Mouse (Mus musculus) gastrocnemius, postnatal 25 days (tissue): ENCODE measurements around the gene Smarca2. TPM values are rescaled to one million over a fixed set of nuclear protein-coding genes. Genes with fewer than 3 reads are reported as not detected.

ENCODE experiments used
- DNase-seq: peaks from one replicate; pipeline ENCODE4 v3.0.0; 2022
- long read RNA-seq, 2 experiments: library from polyadenylated mRNA; stranded (forward); transcript quantifications; one replicate each; pipeline ENCODE4 v2.0.0; 2021
- total RNA-seq, 2 experiments: library from RNA; stranded (reverse); gene quantifications; 1 replicate in 1 of 2; 2 replicates in 1 of 2; pipeline ENCODE4 v1.2.3; 2021

Smarca2 gene
- 10 to 100 TPM; 38.4 to 40.9 TPM for total RNA-seq
- long read RNA-seq, experiment 1, partial matches to known transcripts = 0 of 15 reads
- long read RNA-seq, experiment 1, other reads (novel, unspliced or antisense) = 15 of 15 reads
- long read RNA-seq, experiment 2, partial matches to known transcripts = 8 of 15 reads
- long read RNA-seq, experiment 2, other reads (novel, unspliced or antisense) = 6 of 15 reads

DNA sequence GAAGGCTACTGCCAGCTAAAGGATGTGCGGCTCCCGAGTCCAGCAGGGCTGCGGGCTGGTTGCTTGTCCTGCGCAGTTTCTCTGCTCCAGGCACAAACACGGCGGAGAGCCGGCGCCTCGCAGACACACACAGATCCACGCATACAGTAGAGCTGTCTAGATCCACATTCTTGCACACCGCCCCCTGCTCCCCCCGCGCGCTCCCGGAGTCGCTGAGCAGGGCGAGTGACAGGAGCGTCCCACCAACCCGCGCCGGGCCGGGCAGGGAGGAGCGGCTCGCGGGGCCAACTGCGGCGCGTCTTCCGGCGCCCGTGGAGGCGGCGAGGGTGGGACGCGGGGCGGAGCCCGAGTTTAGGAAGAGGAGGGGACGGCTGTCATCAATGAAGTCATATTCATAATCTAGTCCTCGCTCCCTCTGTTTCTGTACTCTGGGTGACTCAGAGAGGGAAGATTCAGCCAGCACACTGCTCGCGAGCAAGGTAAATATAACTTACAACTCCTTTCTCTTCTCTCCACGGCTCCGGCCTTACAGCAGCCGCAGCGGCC, at the start of gene Smarca2:
TSS of gene Smarca2 (plus strand) at position 296 of the 546 bp plus-strand sequence.
- DNase-seq = peak; percentile 99

DNA sequence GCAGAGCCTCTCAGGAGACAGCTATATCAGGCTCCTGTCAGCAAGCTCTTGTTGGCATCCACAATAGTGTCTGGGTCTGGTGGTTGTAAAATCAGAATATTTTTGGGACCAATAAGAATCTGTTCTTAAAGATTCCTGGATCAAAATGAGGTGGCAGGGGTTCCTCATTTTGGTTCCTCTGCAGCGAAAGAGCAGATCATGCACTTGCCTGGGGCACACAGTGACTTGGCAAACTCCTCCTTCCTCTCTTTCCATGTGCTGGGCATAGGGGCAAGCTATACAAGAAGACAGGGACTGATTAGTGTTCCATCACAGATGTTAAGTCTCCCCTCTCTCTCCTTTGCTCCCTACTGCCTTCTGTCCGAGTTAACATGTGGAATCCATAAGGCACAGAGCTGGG, 40.0 kb upstream of the Smarca2 start:
- DNase-seq = no peak

DNA sequence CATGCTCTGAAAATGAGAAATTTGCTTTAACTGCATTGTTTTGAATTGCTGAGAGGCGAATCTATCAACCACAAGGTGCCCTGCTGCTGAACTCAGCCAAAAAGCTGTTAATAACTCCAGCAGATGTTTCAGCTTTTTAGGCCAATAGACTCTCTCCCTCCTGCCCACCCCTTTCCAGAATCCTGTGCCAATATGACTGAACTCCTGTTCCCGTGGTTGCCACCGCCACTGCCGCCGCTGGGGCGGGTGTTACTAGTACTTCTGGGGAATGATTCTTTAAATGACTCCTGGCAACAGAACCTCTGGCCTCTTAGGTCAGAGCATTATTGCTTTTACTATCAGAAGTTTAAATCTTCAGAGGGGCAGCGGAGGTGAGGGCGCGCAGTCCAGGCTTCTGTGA, 38.7 kb upstream of the Smarca2 start:
- peak; percentile 24 for DNase-seq

DNA sequence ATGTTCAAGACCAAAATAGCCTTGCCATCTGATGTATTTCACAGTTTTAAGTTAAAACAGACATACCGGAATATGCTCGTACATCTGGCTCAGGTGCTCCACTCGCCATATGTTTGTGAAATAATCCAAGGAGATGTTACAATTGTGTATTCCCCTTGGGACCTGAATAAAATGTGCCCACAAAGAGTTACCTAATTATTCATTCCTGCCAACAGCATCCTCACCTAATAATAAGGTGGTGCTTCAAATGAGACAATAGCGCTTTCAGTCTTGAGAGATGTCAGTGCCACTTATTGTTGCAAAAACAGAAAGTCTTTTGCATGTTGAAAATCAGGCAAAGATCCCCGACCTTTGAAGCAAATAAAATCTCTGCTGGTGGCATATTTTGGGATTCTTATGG, 36.6 kb upstream of the Smarca2 start:
- no peak for DNase-seq

DNA sequence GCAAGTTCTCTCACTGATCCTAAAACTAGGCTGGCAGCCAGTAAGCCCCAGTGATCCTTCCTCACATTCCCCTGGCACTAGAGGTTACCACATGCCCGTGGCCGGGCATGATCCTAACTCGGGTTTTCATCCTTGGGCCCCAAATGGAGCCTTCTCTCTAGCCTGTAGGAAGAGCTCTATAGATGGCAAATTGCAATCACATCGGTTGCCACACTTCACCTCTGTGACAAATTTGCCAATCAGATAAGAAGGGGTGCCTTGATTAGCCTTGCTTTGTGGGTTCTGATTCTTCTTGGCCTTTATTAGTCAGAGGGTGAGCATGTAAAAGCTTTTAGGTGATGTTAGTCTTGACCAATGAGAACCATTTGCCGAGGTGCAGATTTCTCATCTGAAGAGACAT, 35.9 kb upstream of the Smarca2 start:
- no peak for DNase-seq

DNA sequence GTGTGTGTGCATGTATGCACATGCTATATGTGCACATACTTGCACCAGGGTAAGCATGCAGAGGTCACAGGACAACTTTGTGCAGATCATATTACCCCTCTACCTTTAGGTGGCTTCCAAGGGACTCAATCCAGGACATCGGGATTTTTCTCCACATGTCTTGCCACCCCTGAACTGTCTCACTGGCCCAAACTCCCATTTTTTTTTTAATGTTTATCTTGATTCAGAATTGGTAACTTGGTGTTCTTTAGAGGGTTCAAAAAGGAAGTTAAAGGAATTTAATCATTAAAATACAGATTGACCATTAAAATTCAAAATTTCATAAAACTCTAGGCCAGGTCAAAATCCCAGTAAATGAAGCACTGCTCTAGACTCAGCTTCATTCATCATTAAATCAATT, 35.4 kb upstream of the Smarca2 start:
- DNase-seq = no peak

DNA sequence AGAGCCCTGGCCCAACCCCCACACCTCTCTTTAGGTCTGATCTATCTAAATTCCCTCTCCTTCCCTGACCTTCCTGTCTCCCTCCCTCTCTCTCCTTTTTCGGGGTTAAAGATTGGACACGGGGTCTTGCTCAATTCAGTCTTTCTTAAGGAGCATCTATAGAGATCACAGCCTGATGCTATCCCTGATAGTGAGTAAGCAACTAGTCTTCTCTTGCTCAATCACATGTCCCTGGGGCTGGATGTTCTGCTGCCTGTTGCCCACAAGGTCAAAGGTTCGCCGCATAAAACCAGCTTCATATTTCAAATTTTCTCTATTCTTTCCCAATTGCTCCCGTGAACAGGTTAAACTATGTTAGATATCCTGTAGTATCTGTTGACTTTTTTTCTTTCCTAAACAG, 25.2 kb upstream of the Smarca2 start:
- DNase-seq = no peak

DNA sequence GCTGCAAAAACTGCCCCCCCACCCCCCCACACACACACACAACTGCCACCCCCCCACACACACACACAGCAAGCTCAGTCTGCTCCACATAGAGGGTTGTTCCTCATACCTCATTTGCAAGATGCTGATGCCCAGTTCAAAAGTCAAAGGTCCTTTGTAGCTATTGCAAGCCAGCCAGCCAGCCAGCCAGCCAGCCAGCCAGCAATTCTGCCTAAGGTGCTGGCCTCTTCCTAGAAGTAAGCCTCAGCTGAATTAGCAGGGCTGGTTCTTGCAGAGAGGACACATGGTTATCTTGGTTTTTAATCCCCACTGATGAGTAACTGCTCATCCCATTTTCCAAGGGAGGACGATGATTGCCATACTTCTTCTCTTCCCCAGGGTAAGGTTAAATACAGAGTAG, 24.8 kb upstream of the Smarca2 start:
- DNase-seq = no peak

DNA sequence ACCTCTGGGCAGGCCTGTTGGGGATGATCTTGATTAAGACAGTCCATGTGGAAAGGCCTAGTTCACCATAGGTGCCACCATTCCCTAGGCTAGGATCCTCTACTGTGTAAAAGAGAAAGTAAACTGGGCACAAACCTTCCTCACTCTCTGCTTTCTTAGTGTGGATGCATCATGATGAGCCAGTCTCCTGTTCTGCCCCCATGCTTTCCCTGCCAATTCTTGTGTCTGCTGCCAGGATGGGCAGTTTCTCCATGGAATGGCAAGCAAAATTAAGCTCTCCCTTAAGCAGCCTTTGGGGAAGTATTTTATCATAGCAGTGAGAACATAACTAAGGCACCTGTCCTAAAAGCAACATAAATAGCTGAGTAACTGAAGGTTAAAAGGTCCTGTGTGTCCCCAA, 10.2 kb upstream of the Smarca2 start:
- DNase-seq = no peak

DNA sequence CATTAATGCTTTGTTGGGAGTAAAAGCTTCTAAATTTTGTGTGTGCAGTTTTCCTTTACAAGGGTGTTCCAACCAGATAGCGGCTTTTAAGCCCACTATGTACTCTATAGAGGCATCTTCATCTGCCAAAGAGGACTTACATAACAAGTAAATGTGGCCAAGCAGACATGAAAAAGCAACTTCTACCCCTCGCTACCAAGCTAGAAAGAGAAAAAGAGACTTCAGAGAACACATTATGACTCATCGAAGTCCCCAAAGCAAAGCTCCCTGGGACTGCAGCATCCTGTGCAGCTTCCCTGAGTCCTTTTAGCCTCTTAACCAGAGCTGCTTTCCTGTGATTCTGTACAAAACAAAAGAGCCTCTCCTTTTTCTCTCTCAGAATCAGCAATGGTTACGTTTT, 3.4 kb upstream of the Smarca2 start:
- no peak for DNase-seq

DNA sequence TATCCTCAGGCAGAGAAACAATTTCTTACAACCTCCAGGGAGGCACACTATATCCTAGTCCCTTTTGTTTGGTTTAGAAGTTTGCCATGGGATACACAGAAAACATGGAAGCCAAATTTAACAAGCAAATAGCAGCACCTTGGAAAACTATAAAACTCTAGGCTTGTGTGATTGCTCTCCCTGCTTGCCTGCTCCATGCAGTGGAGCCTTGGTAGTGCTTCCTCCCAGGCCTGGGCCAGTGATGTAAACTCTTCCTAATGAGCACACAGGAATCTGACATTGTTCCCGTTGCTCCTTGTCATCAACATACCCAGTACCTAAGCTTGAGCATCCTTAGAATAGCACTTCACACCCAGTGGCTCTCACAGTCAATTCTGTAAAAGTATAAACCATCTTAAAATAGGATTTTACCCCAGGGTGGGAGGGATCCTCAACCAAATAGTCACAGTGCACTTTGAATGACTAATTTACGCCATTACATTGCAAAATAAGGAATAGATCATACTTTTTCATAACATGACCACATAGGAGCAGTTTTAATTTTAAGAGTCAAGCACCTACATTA, 1.5 kb upstream of the Smarca2 start:
- no peak for DNase-seq

DNA sequence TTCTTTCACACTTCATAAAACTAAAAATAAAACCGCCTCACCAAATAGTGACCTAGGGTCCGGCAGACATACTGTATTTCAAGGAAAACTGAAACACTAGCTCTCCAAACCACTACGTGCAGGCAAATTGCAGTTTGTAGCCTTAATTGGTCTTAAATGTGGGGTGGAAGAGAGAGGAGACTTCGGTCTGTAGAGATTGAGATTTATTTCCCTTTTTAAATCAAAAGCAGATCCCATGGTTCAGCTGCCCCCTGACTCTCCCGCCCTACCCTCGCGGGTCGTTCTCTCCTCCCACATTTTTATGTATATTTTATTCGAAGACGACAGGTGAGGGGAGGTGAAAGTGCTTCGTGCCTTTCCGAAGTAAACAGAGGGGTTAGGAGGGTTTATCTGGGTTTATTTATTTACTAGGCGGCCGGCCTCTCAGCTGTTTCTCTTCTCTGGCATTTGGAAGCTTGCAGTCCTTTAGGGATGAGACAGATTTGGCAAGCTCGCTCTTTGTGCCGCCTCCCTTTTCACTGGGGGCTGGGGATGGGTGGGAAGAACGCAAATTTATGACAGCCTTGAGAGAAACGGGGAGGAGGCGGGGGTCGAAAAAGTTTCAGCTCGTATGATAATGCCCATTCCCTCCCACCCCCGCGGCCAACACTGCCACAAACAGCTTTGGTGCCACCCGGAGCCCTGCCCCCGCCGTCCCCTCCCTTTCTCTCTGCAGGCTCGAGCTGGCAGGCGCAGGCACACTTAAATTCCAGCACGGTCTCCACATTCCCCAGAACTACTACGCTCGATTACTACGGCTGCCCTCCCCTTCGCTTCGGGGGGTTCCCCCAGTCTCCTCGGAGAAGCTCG, 720 bp upstream of the Smarca2 start:
- DNase-seq = no peak

DNA sequence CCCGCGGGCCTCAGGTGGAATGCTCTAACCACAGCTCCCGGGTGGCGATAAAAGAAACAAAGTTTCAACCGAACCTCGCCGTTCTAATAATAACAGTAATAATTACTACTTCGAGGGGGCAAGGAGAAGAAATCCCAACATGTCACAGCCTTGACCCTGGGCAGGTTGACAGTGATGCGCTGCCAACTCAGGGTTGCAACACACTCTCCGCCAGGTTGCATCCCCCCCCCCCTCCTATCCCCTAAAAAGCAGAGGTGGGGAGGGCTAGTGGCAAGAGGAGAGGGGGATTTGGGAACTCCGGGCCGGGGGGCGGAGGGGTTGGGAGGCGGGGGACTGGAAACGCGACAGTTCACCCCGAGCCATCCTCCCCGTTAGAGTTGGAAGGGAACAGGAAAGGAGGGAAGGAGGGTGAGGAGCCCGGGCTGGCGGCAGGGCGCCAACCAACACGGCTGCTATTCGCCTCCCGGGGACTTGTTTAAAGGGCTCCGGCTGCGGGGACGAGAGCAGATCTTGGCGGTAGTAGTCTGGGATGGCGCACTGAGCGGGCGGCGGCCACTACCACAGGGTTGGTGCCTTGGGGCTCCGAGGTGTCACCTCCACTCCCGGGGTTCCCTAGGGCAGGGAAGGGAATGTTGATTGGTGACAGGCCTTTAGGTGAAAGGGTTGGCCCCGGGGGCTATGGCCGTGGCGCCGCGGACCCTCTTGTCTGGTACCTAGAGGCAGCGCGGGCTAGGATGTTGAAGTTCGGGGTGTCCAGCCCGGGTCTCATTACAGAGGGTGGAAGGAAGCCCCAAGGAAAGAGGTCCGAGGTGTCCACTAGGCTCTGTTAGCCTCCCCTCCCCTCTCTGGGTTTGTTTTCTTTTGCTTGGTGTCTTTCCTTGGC, 829 bp downstream of the Smarca2 start:
- DNase-seq = peak; percentile 67

DNA sequence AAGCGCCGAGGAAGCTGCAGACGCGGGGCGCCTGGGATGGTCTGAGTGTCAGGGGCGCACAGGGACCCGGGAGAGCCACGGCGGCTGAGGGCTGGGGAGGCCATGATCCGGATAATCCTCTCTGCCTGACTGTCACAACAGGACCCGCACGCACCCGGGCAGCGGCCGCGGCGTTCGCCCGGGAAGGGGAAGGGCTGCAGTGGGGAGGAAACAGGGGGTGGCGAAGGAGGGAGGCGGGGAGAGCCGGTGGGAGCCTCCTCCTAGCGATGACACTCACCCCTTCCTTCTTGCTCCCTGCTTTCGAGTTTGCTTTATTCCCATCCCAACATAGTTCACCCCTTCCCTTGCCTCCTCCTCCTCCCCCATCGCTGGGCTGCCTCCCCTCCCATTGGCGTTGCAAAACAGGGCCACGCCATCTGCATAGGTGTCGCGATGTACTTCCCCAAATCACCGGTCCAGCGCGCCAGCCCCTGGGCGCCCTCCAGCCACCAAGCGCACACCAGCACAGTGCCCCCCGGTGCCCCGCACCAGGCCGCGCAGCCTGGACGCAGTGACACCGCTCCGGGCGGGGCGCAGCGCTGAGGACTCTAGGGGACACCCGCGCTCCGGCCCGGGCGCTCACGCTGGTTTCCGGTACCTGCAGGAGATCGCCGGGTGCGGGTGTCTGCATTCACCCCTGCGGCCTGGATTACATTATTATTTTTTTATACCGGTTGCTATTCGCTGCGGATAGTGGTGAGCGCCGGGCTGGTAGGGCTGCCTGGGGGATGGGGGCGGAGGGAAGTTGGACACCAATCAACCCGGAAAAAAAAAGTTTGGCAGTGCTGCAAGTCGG, 1.7 kb downstream of the Smarca2 start:
- peak; percentile 74 for DNase-seq

DNA sequence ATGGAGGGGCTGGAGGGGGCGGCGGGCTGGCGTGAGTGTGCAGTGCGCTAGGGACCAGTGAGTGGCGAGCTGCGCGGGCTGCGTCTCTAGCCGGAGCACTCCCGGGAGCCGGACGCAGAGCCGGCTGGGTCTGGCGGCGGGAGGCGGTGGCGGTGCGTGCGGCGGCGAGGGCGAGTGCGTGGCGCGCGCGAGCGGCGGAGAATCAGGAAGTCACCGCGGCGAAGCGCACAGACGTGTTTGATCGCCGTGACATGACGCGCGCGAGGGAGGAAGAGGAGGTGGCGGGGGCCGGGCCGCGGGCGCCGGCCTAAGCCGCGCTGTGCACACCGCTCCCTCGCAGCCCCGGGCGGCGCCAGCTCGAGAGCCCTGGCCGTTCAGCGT, 2.3 kb downstream of the Smarca2 start:
- peak; percentile 69 for DNase-seq

DNA sequence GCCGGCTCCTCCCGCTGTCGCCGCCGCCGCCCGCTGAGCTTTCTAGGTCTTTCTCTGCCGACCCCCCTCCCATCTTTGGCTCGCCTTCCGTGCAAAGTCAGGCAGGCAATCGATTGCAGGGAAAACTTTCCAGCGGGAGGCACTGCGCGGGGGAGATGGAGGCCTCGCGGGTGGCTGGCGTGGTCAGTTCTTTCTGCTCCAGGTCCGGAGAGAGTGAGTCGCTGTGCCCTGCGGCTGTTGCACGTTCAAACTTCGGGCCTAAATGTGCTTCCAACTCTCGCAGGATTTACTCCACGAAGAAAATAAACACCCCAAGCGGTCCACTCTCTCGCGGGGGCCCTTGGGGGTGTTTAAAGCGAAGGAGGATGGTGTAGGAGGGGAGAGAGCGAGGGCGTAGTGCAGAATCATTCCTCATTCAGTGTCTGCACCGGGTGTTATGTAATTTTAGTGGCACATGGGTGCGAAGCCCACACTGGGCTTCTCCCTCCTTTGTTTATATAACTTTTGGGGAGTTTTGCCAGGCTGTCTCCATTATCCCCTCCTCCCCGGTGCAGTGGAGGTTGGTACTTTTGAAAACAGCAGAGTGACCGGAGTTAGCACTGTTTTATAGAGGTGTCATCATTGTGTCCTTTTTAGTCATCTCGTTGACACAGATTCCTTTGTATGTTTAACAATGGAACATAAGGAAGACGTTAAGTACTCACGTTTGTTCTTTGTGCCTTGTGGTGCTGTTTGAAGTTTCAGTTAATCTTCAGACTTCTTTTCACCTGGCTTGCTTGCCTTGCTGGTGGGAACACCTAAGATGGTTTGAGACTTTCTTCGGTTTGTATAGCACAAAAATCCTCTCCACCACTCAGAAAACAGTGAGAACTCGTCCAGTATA, 2.9 kb downstream of the Smarca2 start:
- no peak for DNase-seq

DNA sequence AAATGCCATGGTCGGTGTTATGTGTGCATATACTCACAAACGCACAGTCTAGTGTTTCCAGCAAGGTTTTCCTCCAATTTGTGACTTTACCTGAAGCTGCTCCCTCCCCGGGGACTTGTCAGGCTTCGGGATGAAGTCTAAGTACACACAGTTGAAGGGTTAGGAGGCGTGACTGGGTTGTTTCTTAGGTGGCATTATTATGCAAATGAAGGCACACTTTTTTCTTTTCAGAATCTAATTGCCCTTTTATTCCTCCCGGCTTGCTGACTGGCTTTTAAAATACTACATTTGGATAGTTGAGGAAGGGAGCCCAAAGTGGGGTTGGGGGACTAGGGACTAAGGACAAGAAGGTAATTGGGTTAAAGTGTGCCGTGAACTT, 3.6 kb downstream of the Smarca2 start:
- no peak for DNase-seq

DNA sequence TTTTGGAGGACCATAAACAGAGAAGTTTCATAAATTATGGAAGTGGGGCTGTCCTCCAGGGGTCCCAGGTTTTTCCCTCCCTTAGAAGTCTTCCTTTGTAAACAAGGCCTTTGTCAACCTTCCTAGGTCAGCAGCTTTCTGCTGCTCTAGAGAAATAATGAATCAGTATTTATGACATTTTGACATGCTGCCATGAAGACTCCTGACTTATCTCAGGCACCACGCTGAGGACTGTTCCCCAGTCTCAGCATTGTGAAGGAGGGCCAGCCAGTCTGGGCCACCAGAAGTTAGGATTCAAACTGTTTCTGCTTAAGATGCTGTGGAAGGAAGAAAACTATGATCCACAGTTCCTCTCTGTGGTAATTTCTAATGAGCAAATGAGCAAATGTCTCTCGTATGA, 4.8 kb downstream of the Smarca2 start:
- no peak for DNase-seq

DNA sequence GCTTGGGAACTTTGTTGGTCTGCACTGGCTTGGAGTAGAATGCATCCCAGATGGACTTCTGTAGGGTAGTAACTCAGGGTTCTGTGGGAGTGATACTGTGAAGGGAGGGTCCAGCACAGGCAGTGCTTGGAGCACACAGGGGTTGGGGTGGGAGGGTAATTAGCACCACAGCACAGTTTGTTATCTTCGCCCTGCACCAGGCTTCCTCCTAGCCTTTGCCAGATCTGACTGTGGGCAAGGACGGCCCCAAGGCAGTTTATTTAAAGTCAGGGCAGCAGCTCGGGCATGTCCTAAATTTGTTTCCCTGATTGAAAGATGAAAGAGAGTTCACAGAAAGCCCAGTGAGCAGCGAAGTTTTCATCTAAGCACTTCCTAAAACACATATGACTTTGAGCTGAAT, 8.1 kb downstream of the Smarca2 start:
- no peak for DNase-seq

DNA sequence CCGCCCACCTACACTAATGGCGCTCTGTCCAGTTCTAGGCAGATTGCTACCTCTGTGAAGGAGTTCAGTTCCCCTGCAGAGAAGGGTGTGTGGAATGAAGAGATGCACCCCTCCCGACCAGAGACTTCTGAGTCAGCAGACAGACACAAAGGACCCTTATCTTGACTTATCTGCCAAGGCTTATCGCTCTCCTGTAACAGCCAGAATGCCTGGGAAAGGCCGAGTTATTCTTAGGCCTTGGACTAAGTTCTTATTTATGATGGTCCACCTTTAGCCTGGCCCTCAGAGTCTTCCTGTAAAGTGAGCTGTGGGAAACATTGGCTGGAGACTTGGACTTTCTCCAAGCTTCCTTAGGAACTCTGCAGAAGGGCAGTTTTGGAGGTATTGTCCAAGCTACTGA, 8.8 kb downstream of the Smarca2 start:
- peak; percentile 13 for DNase-seq
